Mouse (Mus musculus): ENCODE results near the gene Pilra. TPM values are rescaled to one million over a fixed set of nuclear protein-coding genes. Genes with fewer than 3 reads are reported as not detected.
"Not testable (repeated sequence)": the region's sequence is repeated elsewhere in the genome, so short reads cannot be mapped to it uniquely, and the experiment has no call there.

The Pilra gene
- under 1 TPM in 1 of 4 experiments, not detected in 3; 0.21 TPM for total RNA-seq (2022)

DNA sequence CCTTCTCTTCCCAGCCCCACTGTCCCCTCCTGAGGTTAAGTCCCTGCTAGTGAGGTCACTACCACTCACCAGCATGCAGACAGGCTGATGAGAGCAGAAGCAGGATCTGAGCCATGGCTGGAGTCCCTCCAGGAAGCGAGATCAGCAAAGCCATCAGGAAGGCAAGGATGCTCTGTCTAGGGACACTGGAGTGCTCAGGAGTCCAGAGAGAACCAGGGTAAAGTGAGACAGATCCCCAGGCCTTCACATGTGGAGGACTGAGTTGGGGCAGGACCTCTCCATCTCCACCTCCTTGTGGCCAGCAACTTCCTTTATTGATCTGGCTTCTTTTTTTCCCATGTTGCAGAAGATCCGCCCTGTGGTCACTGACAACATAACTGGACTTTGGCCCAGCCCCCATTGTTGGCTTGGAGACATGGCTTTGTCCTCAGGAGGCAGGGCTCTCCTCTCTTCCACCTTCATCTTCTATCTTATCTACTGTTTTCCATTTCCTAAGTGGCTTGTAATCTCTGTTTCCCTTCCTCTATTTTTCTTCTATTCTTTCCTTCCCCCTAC, at the start of gene Pilra:
Gene Pilra, minus strand, starts transcription at position 316 of the 555 bp plus-strand sequence.
- DNase-seq (ENCODE audit: low spot score in 2 of 2), result not testable (repeated sequence)

- DNase-seq (ENCODE audit: low spot score in 2 of 2), result no peak
Observed at GRCm38 (mm10) chr5:137883345-137883744, 47.3 kb upstream of the Pilra start.

- DNase-seq (ENCODE audit: low spot score in 2 of 2), result no peak
Observed at GRCm38 (mm10) chr5:137882922-137883321, 46.8 kb upstream of the Pilra start.

- no peak for DNase-seq (ENCODE audit: low spot score in 2 of 2)
Observed at GRCm38 (mm10) chr5:137877860-137878259, 41.8 kb upstream of the Pilra start.

DNA sequence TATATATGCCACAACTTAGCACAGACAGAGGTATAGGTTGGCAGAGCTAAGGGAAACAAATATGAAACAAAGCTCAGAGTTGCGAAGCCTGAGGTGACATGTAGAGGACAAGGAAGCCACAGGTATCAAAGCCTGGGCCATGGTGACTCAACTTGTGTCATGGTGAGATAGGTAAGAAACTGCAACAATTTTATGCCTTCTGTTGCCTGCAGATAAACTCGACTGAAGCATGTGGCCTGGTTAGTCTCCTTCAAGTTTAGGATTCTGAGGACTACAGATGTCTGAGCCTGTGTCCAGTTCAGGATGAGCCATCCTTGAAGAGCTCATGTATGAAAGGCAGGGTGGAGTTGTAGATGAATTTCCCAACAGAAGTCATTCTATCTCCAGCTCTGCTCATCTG, 39.0 kb upstream of the Pilra start:
- DNase-seq (ENCODE audit: low spot score in 2 of 2), result no peak

DNA sequence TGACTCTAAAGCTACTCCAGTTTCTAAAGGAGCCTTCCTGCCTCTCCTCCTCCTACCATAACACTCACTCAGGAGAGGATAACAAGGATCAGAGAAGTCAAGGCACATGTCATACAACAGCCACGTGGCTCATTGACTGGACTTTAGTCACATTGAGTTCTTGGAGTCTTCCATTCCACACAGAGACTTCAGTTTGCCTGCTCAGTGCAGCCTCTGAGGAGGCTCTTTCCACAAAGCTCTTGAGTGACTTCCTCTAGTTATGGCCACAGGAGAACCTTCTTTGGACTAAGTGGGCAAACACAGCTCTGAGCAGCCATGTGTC, 36.3 kb upstream of the Pilra start:
- DNase-seq (ENCODE audit: low spot score in 2 of 2), result not testable (repeated sequence)

- DNase-seq (ENCODE audit: low spot score in 2 of 2), result not testable (repeated sequence)
Observed at GRCm38 (mm10) chr5:137871644-137872380, 35.7 kb upstream of the Pilra start, which contains the start of gene Pilrb2. Pilrb2 (minus strand) TSS chr5:137871815.

GRCm38 (mm10) chr5:137868600-137868999, 32.5 kb upstream of the Pilra start:
- not testable (repeated sequence) for DNase-seq (ENCODE audit: low spot score in 2 of 2)

GRCm38 (mm10) chr5:137864008-137864407, 27.9 kb upstream of the Pilra start:
- DNase-seq (ENCODE audit: low spot score in 2 of 2), result not testable (repeated sequence)

DNA sequence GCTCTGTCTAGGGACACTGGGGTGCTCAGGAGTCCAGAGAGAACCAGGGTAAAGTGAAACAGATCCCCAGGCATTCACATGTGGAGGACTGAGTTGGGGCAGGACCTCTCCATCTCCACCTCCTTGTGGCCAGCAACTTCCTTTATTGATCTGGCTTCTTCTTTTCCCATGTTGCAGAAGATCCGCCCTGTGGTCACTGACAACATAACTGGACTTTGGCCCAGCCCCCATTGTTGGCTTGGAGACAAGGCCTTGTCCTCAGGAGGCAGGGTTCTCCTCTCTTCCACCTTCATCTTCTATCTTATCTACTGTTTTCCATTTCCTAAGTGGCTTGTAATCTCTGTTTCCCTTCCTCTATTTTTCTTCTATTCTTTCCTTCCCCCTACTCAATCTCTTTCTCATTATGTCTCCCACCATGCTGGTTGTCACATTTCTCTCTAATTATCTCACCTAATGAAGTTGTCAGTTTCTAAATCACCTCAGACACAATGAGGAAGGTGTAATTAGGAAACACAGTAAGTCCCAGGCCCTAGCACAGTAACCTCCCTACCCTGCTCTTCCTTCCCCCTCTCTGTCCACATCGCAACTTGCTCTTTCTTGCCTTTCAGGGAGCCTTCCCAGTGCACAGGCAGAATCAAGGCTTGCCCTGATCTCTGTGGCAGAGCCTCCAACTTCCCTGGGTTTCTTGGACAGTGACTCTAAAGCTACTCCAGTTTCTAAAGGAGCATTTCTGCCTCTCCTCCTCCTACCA, 22.1 kb upstream of the Pilra start, which contains the start of gene Pilrb1:
Gene Pilrb1, minus strand, starts transcription at position 147 of the 751 bp plus-strand sequence.
- DNase-seq (ENCODE audit: low spot score in 2 of 2), result not testable (repeated sequence)

DNA sequence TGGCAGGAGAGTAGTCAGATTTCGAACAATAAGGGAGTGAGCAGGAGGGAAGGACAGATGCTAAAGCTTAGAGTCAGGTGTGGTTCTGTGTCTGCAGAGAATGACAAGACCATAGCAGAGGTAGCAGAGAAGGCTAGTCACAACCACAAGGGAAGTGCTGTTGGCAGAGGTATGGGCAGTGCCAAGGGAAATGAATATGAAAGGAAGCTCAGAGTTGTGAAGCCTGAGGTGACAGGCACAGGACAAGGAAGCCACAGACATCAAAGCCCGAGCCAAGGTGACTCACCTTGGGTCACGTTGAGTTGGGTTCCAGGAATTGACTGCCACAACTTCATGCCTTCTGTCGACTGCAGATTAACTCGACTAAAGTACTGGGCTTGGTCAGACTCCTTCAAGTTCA, 20.8 kb upstream of the Pilra start:
- DNase-seq (ENCODE audit: low spot score in 2 of 2), result not testable (repeated sequence)

- DNase-seq (ENCODE audit: low spot score in 2 of 2), result not testable (repeated sequence)
Observed at GRCm38 (mm10) chr5:137854907-137855306, 18.8 kb upstream of the Pilra start.

- not testable (repeated sequence) for DNase-seq (ENCODE audit: low spot score in 2 of 2)
Observed at GRCm38 (mm10) chr5:137850313-137850712, 14.2 kb upstream of the Pilra start.

DNA sequence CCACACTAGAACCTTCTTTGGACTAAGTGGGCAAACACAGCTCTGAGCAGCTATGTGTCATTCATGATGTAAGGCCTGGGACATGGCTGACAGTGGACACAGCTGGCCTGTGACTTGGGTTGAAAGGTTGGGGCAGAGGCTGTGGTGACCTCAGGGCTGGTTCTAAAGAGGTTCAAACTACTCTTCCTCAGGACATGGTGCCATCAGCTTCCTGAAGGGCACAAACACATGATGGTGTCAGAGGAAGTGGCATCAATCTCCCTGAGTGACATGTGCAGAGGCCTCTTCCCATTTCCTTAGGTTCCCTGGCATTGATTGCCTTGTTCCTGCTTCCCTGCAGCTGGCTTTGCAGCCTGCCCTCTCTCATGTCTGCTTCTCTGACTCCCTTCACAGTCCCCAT, 1.0 kb upstream of the Pilra start:
- not testable (repeated sequence) for DNase-seq (ENCODE audit: low spot score in 2 of 2)

DNA sequence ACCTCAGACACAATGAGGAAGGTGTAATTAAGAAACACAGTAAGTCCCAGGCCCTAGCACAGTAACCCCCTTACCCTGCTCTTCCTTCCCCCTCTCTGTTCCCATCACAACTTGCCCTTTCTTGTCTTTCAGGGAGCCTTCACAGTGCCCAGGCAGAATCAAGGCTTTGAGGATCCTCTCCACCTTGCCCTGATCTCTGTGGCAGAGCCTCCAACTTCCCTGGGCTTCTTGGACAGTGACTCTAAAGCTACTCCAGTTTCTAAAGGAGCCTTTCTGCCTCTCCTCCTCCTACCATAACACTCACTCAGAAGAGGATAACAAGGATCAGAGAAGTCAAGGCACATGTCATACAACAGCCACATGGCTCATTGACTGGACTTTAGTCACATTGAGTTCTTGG, 530 bp upstream of the Pilra start:
- no peak for DNase-seq (ENCODE audit: low spot score in 2 of 2)

DNA sequence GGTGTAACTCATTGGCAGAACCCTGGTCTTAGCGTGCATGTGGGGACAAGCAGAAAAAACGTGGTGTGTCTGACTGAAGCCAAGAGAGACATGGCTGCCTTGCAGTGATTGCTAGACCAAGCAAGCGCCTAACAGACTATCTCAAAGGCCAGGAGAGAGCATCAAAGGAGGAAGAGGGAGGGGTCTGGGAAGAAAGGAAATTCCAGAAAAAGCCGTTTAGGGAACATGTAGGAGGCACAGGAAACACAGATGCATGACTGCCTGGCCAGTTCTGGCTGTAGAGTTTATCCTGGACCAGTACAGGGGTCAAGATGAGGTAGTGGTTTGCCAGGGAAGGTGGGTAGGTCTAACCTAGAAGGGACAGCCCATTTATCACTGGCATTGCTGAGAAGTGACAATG, 2.6 kb downstream of the Pilra start:
- DNase-seq (ENCODE audit: low spot score in 2 of 2), result no peak

- no peak for DNase-seq (ENCODE audit: low spot score in 2 of 2)
Observed at GRCm38 (mm10) chr5:137831506-137831905, 4.6 kb downstream of the Pilra start.

- DNase-seq (ENCODE audit: low spot score in 2 of 2), result no peak
Observed at GRCm38 (mm10) chr5:137831106-137831505, 5.0 kb downstream of the Pilra start.

GRCm38 (mm10) chr5:137830238-137830637, 5.8 kb downstream of the Pilra start:
- DNase-seq (ENCODE audit: low spot score in 2 of 2), result no peak

GRCm38 (mm10) chr5:137828694-137829093, 7.4 kb downstream of the Pilra start:
- DNase-seq (ENCODE audit: low spot score in 2 of 2), result no peak

GRCm38 (mm10) chr5:137826421-137826820, 9.7 kb downstream of the Pilra start:
- DNase-seq (ENCODE audit: low spot score in 2 of 2), result no peak

DNA sequence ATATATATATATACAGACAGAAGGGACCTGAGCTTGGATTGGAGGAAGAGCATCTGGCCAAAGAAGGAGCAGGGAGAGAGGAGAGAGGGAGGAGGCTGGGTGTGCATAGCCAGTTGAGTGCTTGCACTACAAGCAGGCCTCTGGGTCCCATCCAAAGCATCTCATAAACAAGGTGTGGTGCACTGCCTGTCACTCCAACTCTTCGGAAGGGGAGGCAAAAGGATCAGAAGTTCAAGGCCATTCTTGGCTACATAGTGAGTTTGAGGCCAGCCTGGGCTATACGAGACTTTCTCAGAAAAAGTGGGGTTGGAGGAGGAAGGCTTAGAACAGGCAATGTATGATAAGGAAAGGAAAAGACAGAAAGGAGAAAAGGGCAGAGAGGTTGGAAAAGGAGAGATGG, 10.1 kb downstream of the Pilra start:
- DNase-seq (ENCODE audit: low spot score in 2 of 2), result no peak

Data from gastrocnemius, adult 8-10 months (tissue).